Mouse (Mus musculus) thymus, adult 2 months (tissue): ENCODE measurements at regions not wholly inside any gene's neighbourhood (a gene's known extent, or its start where the extent isn't known, plus 50 kb on each side); places are given as distances from the start of the nearest gene placed in this dataset.
A peak's percentile ranks its signal among the peaks of the same experiment; 100 is the strongest.

ENCODE experiments used
- DNase-seq: peaks from one replicate; pipeline ENCODE4 v3.0.0; 2021
- H3K27ac ChIP-seq: fragments of 200-500 bp; 2 replicates; pipeline ENCODE4 v1.5.1; 2012; ENCODE audit warnings: low read length, control low read depth; ENCODE audit not compliant: control insufficient read depth, insufficient read depth
- H3K27me3 ChIP-seq: fragments of 200-500 bp; 2 replicates; pipeline ENCODE4 v1.6.1; 2012; ENCODE audit warnings: mild to moderate bottlenecking, low read length, moderate library complexity, mixed read lengths; ENCODE audit not compliant: control insufficient read depth, insufficient read depth
- H3K36me3 ChIP-seq: fragments of 200-500 bp; 2 replicates; pipeline ENCODE4 v1.6.1; 2012; ENCODE audit warnings: mild to moderate bottlenecking, low read length, moderate library complexity; ENCODE audit not compliant: control insufficient read depth, insufficient read depth
- H3K4me1 ChIP-seq: fragments of 200-500 bp; replicated peaks from 2 replicates; pipeline ENCODE4 v1.6.1; 2012; ENCODE audit warnings: low read length; ENCODE audit not compliant: control insufficient read depth, insufficient read depth
- H3K4me3 ChIP-seq: fragments of 200-500 bp; 2 replicates; pipeline ENCODE4 v1.5.1; 2012; ENCODE audit warnings: mild to moderate bottlenecking, low read length, control low read depth, moderate library complexity; ENCODE audit not compliant: control insufficient read depth, insufficient read depth
- CTCF ChIP-seq: fragments of 200-500 bp; IDR thresholded peaks from 2 replicates; pipeline ENCODE4 v1.5.1; 2012; ENCODE audit warnings: mild to moderate bottlenecking, control low read depth, low read length, moderate library complexity, borderline replicate concordance; ENCODE audit not compliant: control insufficient read depth, poor library complexity, insufficient read depth; ENCODE audit errors: extremely low read depth
- POLR2A ChIP-seq: fragments of 200-500 bp; IDR thresholded peaks from 2 replicates; pipeline ENCODE4 v1.6.1; 2012; ENCODE audit warnings: mild to moderate bottlenecking, low read length, control low read depth, moderate library complexity; ENCODE audit not compliant: control insufficient read depth, poor library complexity, insufficient read depth; ENCODE audit errors: extremely low read depth
- WGBS: fragments of 180-500 bp; shearing (Covaris S2); methylation state at CpG from one replicate; pipeline ENCODE4 v1.1.7; 2018; 5-methylcytosine and 5-hydroxymethylcytosine counted together

DNA sequence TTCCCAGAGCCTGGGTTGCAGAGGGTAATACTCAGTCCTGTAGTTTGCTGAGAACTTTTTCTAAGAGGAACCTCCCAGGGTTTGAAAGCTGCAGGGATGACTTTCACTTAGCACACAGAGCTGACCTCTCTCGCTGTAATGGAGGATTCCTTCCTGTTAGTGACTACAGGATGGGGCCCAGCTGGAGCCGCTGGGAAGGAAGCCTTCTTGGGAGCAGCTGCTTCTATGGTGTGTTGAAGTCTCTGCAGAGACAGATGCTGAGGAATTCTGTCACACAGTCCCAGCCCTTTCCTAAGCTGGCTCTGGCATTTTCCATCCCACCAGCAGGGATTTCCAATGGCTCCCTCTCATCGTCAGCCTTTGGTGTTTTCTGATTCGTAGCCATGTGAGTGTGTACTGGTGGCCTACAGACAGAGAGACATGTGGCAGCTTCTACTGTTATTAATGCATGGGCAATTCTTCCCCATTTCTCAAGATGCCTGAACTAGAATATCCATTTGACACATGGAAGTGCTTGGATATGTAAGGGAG is 90.9 kb downstream of the Gm26897 start:
- H3K27ac ChIP-seq, result no peak overlapping the region

GRCm38 (mm10) chr5:111829891-111830290 is 96.2 kb downstream of the Gm26897 start:
- Histone ChIP-seq H3K27ac (no peak overlapping the region), H3K36me3 (no peaks in the 10 kb centered on the region), H3K4me3 (no peak overlapping the region), H3K4me1 (no peaks in the 10 kb centered on the region), H3K27me3 (no peaks in the 10 kb centered on the region)
- no peak for DNase-seq
- TF ChIP-seq CTCF (no peak), POLR2A (no peak)
- WGBS, result over 99% methylated on average over 6 of the region's 6 CpGs

More for the DNA sequence above, 90.9 kb downstream of the Gm26897 start:
- no peaks in the 10 kb centered on the region for H3K4me1 ChIP-seq
- H3K27me3 ChIP-seq, result no peaks in the 10 kb centered on the region
- no peaks in the 10 kb centered on the region for H3K36me3 ChIP-seq
- no peak overlapping the region for H3K4me3 ChIP-seq
- DNase-seq, result no peak
- TF ChIP-seq CTCF (no peak), POLR2A (no peak)
- WGBS, result 73% methylated on average over 4 of the region's 4 CpGs

DNA sequence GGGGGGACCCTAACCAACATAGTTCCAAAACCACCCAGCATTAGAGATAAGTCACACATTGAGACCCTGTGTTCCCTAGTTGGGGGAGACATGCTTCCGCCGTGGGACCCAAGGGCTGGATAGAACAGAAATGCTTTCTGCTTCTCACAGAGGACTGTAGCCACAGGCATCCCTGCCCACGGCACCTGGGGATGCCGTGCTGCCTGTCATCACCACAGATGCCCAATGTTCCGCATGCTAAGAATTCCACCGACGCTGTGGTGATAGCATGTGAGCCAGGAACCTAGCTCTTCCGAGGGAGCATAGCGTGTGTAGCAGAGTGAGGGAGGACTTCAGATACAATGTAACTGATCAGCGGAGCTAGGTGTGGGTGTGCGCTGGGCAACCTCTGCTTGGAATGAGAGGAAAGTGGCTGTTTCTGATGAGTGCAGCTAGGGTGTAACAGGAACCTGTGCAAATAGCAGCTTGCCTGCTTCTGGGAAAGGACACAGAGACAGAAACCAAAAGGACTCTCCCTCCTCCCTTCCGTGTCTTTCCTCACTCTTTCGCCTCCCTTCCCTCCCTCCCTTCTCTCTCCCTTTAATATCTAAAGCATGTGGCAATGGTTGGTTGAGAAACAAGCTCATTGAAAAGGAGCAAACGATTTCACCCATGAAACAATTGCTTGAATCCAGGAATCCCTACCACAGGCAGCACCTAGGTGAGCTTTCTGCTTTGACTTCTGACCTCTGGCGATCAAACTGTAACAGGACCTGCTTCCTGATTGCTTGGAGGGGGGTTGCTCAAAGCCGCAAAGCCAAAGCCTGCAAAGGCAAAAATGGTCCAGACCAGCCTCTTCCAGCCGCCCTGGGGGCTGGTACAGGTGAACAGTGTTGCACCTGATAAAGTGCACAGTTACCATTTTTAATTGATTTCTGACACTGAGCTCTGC is 102.3 kb downstream of the Gm26897 start:
- DNase-seq, result no peak
- Histone ChIP-seq H3K36me3 (no peaks in the 10 kb centered on the region), H3K27me3 (no peaks in the 10 kb centered on the region), H3K27ac (no peak overlapping the region), H3K4me3 (no peak overlapping the region), H3K4me1 (no peaks in the 10 kb centered on the region)
- 74% methylated on average over 17 of the region's 17 CpGs for WGBS
- TF ChIP-seq POLR2A (no peak), CTCF (no peak)

DNA sequence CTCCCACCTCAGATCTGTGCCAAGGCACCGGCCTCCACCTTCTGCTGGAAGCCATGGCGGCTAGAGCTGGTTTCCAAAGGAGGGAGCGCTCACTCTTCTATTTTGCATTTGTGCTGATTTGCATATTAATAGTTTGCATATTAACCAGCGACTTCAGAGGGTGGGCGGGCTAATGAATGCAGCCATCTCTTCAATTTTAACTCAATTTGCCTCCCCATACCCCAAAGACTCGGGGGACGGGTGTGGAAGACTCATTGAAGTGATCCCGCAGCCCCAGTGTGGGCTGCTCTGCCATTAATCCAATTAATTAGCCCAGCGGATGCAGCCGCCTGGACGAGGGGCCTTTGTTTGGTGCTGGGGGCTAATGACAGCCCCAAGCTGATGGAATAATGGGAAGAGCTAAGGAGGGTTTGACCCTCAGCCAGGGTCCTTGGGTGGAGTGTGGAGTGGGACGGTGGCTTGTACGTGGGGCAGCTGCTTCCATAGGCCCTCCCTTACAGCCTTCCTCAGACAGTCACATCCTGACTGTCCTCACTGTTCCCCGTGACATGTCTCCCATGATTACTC is 103.0 kb downstream of the Gm26897 start:
- no peak for DNase-seq
- no peaks in the 10 kb centered on the region for H3K4me1 ChIP-seq
- no peak overlapping the region for H3K4me3 ChIP-seq
- WGBS, result 80% methylated on average over 14 of the region's 14 CpGs
- no peaks in the 10 kb centered on the region for H3K27me3 ChIP-seq
- TF ChIP-seq POLR2A, result no peak
- no peak for TF ChIP-seq CTCF
- H3K36me3 ChIP-seq, result no peaks in the 10 kb centered on the region
- H3K27ac ChIP-seq, result no peak overlapping the region

DNA sequence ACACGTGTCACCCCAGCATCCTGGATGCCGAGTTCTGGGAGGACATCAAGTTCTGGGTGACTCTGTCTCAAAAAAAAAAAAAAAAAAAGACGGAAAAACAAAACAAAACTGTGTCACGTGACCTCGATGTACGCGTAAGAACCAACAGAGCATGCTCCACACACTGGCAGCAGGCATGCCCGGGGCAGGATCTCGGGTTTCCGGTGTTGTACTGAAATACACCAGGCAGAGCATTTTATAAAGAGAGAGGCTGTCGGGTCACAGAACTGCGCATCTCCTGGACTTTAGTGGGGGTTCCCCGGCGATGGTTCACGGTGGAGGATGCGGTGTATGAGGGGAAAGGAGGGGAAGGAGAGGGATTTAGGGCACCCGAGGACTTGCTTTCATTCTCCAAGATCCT is 108.7 kb downstream of the Gm26897 start:
- Histone ChIP-seq H3K27me3 (no peaks in the 10 kb centered on the region), H3K4me1 (peaks cover 11% of the 10 kb centered on the region; the same call in 1 of the 2 replicates), H3K27ac (peak overlapping the region; percentile 46; the same call in 1 of the 2 replicates), H3K4me3 (peak overlapping the region; percentile 31), H3K36me3 (no peaks in the 10 kb centered on the region)
- 26% methylated on average over 17 of the region's 17 CpGs for WGBS
- TF ChIP-seq CTCF (no peak), POLR2A (no peak)
- peak; percentile 36 for DNase-seq

- H3K27ac ChIP-seq, result no peak overlapping the region
- DNase-seq, result no peak
- no peaks in the 10 kb centered on the region for H3K27me3 ChIP-seq
- H3K4me1 ChIP-seq, result peaks cover 11% of the 10 kb centered on the region; the same call in 1 of the 2 replicates
- WGBS, result 74% methylated on average over 17 of the region's 17 CpGs
- H3K36me3 ChIP-seq, result no peaks in the 10 kb centered on the region
- TF ChIP-seq POLR2A (no peak), CTCF (no peak)
- no peak overlapping the region for H3K4me3 ChIP-seq
Measured at GRCm38 (mm10) chr5:111843622-111844239, 110.0 kb downstream of the Gm26897 start.
